Mouse (Mus musculus) layer of hippocampus, adult 2 months (tissue): Measurements from ENCODE around the gene Slc25a1. TPM values are rescaled to one million over a fixed set of nuclear protein-coding genes. Genes with fewer than 3 reads are reported as not detected.

Experiments used
- DNase-seq, 2 experiments: peaks; one replicate each; pipeline ENCODE4 v3.0.0; 2022; ENCODE audit warnings: low spot score in 2 of 2
- H3K27ac ChIP-seq: fragments of 200-600 bp; 2 replicates; pipeline ENCODE4 v1.8.1; 2022
- H3K4me3 ChIP-seq: fragments of 200-600 bp; 2 replicates; pipeline ENCODE4 v1.8.1; 2022; ENCODE audit warnings: mild to moderate bottlenecking
- CTCF ChIP-seq: fragments of 200-600 bp; conservative IDR thresholded peaks from 2 replicates; pipeline ENCODE4 v1.8.1; 2022; ENCODE audit warnings: antibody characterized with exemption, mild to moderate bottlenecking, moderate library complexity
- total RNA-seq, 2 experiments: library from RNA; stranded (reverse); gene quantifications; 2 replicates each; pipeline ENCODE4 v1.2.3; 2021

Slc25a1 gene
- total RNA-seq, 2 experiments from 2014 or later = 42.2 to 45.6 TPM

GRCm38 (mm10) chr16:17911052-17911595 is 16.9 kb downstream of the Slc25a1 start, which contains the start of gene Ess2:
Gene Ess2 (minus strand): TSS chr16:17911348.
- Histone ChIP-seq H3K4me3 (peak within 1 kb of the TSS; percentile 74), H3K27ac (peak within 1 kb of the TSS; percentile 86)
- peak; percentile 99 for TF ChIP-seq CTCF
- DNase-seq = peak; percentile 93 to 95

- no peak within 1 kb of the TSS for H3K4me3 ChIP-seq
- H3K27ac ChIP-seq = no peak within 1 kb of the TSS
- no peak for TF ChIP-seq CTCF
- no peak for DNase-seq
Observed at GRCm38 (mm10) chr16:17898462-17898861, 29.6 kb downstream of the Slc25a1 start, which contains the start of the genes Dgcr2 and Tssk2. Gene Dgcr2 (minus strand): TSS chr16:17898562. Gene Tssk2 (plus strand): TSS chr16:17898637.

DNA sequence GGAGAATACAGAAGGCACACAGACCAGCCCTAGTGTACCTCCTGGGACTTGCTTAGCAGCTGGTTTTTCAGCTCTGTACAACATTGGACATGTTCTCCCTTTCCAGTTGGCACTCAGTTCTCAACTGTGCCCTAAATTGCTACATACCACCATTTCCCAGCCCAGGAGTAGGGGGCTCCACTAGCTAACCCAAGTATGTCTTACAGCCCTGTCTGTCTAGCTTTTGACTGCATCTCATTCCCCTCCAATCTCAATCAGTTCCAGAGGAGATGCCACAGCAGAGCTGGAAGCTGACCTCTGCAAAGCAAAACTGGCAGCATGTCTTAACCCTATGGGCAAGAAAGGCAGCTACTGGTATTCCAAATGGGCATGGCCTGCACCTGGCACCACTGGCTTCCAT is 31.9 kb downstream of the Slc25a1 start:
- DNase-seq = no peak
- TF ChIP-seq CTCF = no peak
- Histone ChIP-seq H3K27ac (no peak overlapping the region), H3K4me3 (no peak overlapping the region)

DNA sequence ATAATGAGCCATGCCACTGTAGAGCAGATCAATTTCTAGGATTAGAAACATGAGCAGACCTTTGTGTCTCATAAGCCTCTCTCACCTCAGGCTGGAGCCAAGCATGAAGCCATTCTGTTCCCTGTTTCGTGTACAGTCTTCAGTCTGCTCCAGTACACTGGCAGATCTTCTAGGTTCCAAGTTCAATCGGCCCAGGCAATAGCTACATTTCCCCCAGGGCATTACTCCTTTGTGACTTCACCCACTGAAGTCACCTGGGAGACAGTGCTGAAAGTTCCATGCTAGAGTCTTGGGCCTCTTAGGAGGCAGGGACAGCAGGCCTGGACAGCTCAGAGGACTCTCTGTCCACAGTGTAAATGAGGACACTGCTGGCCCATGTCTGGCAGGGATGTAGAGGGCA is 34.1 kb downstream of the Slc25a1 start, which contains the start of gene Tssk1:
Gene Tssk1, plus strand, starts transcription at position 301 of the 400 bp plus-strand sequence.
- no peak within 1 kb of the TSS for H3K27ac ChIP-seq

DNA sequence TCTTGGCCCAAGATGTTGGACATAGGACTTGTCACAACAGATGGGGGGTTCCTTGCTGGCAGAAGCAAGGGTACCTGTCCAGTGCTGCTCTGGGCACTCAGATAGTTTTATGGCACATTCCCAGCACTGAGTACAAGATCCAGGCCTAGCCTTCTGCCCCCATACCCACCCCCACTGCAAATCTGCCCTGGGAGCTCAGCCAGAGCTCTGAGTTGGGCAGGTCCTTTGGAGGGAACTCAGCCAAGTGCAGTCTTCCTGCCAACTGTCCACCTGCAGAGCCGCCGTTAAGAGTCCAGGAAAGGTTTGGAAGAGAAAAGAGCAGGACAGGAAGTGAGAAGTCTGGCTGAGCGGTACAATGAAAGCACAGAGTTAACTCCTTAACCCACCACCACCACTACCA is 35.4 kb downstream of the Slc25a1 start:
- Histone ChIP-seq H3K4me3 (no peak overlapping the region), H3K27ac (peak overlapping the region; percentile 88)
- no peak for DNase-seq
- no peak for TF ChIP-seq CTCF

More for the DNA sequence above, 34.1 kb downstream of the Slc25a1 start, which contains the start of gene Tssk1:
- no peak for DNase-seq
- no peak for TF ChIP-seq CTCF
- no peak within 1 kb of the TSS for H3K4me3 ChIP-seq

DNA sequence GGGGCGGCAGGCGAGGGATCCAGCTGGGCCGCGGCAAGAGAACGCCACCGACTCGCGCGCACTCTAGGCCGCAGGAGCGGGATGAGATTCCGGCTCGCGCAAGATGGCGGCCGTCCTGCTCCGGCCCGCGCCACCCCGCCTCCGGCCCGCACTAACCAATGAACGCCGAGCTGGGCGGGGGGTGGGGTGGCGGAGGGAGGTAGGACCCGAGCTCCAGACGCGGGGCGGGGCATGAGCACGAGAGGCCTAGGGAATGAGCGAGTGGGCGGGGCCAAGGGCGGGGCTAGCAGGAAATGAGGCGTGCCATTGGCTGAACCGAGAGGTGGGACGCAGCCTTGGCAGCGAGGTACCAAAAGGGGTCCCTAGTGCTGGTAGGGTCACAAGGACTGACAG is 36.5 kb downstream of the Slc25a1 start, which contains the start of gene Gm20518:
Gene Gm20518, minus strand, starts transcription at position 105 of the 393 bp plus-strand sequence.
- DNase-seq = peak; percentile 99
- no peak; the same call in none of the 2 replicates for TF ChIP-seq CTCF

DNA sequence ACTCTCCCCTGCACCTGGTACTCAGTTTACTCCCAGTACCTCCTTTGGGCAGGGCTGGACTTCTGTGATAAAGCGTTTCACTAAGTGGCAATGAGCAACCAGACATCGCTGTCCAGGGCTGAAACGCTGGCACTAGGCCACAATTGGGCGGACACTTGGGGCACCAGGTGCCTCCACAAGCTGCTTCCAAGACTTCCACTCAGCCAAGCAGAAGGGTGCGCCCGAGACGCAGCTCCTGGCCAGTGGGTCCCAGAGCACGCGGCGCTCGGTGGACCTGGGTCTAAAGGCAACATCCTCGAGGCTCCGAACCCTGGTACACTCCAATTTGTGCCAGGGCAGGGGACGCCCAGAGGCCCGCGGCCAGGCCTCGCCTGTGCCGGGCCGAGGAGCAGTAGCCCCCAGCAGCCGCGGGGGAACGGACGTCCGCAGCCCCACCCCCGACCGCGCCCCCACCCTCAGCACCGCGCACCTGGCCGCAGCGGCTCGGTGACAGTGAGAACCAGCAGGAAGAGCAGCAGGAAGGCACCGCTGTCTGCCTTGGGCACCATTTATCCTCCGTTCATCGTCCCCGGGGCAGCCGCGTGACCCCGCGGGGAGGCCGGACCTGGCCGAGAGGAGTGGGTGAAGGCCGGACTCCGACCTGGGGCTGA is 37.0 kb downstream of the Slc25a1 start:
- peak overlapping the region; percentile 85 for H3K4me3 ChIP-seq
- H3K27ac ChIP-seq = peak overlapping the region; percentile 95
- no peak for TF ChIP-seq CTCF
- peak; percentile 25 to 53 for DNase-seq

More for the DNA sequence above, 36.5 kb downstream of the Slc25a1 start, which contains the start of gene Gm20518:
- H3K27ac ChIP-seq = peak within 1 kb of the TSS; percentile 95
- H3K4me3 ChIP-seq = peak within 1 kb of the TSS; percentile 85

DNA sequence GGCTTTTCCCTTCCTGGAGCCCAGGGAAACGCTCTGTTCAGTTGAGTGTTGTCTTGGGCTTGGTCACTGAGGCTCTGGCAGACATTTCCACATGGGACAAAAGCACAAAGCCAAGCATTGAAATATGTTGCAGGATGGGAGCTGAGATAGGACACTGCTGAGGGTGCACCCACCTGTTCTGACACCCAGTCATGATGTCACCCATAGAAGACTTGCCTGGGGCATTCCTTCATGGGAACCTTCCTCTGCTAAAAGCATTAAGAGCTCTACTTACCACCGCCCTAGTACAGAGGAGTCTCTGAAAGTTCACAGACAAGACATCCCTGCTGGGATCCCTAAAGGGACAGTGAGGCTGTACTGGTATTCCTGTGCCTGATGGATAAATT is 37.7 kb downstream of the Slc25a1 start:
- Histone ChIP-seq H3K27ac (peak overlapping the region; percentile 4; the same call in 1 of the 2 replicates), H3K4me3 (peak overlapping the region; percentile 85)
- TF ChIP-seq CTCF = no peak
- DNase-seq = no peak

DNA sequence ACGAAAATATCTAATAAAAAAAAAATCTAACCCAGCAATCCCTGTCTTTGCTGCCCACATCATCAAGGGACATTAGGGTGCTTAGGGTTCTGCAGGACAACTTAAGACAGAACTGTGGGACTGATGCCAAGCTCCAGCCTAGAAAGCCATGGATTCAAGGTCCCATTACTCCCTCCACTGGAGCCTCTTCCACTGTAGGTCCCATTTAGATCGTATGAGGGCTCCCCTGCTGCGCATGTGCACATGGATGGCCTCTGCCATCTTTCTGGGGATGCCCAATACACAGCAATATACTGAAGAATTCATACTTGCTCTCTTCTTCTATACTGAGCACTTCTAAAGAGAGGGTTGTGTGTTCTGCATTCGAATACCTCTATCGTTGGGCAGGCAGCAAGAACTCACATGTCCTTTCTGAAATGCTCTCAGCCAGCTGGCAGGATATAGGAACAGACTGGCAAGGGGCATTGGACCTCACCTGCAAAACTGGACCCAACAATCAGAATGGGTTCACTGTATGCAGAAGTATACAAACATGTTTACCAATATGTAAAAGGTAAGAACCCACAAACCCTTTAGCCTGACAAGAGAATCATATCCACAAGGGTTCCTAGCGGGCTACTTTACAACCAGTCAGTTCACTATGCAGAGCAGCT is 38.2 kb downstream of the Slc25a1 start:
- no peak for TF ChIP-seq CTCF
- DNase-seq = no peak
- Histone ChIP-seq H3K4me3 (peak overlapping the region; percentile 85), H3K27ac (peak overlapping the region; percentile 4; the same call in 1 of the 2 replicates)

GRCm38 (mm10) chr16:17884116-17884515 is 43.9 kb downstream of the Slc25a1 start:
- no peak for DNase-seq
- no peak overlapping the region for H3K4me3 ChIP-seq
- no peak overlapping the region for H3K27ac ChIP-seq
- no peak for TF ChIP-seq CTCF

DNA sequence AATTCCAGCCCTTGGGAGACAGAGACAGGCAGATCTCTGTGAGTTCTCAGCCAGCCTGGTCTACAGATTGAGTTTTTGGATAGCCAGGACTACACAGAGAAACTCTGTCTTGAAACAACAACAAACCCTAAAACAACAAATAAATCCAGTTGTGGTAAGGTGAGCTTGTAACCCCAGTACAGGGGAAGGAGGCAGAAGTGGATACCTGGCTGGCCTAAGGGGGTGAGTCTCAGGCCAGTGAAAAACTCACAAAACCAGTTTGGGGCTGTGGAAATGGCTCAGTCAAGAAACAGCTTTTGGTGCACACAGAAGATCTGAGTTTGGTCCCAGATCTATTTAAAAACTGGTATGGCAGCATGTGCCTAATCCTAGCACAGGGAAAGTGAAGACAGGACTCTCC is 45.8 kb downstream of the Slc25a1 start:
- no peak overlapping the region for H3K4me3 ChIP-seq
- no peak overlapping the region for H3K27ac ChIP-seq
- no peak for DNase-seq
- no peak for TF ChIP-seq CTCF

DNA sequence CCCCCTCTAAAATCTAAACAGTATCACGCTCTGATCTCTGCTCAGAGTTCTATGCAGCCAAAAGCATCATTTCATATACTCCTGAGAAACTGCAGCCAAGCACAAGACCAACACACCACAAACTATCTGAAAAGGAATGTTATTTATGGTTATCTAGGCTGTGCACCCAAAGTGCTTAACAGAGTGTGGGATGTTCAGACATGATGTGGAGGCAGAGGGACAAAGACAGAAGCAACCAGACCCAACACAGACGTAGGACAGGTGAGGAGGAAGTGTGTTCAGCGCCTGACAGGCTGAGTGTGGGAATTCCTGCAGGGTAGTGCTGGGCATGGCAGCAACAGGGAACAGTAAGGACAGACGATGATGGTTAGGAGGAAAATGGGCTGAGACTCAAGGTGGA is 48.4 kb downstream of the Slc25a1 start:
- no peak for TF ChIP-seq CTCF
- no peak overlapping the region; the same call in 1 of the 2 replicates for H3K27ac ChIP-seq
- DNase-seq = no peak
- H3K4me3 ChIP-seq = no peak overlapping the region

GRCm38 (mm10) chr16:17876096-17876495 is 51.9 kb downstream of the Slc25a1 start:
- TF ChIP-seq CTCF = no peak
- Histone ChIP-seq H3K4me3 (no peak overlapping the region), H3K27ac (no peak overlapping the region)
- DNase-seq = no peak

Other genes with a start within 250 kb of the Slc25a1 start
- gene Med15, start 195.3 kb downstream of the Slc25a1 start, total RNA-seq = 10 to 100 TPM; 76.7 to 81.8 TPM
- 100 to 1,000 TPM; 101 TPM for gene Klhl22, start 168.6 kb downstream of the Slc25a1 start, total RNA-seq
- 1 to 10 TPM; 2.5 to 2.7 TPM for gene Scarf2, start 130.9 kb downstream of the Slc25a1 start, total RNA-seq
- 1 to 10 TPM; 3.2 to 4.5 TPM for gene B830017H08Rik, start 95.1 kb downstream of the Slc25a1 start, total RNA-seq
- gene Car15, start 89.9 kb downstream of the Slc25a1 start, total RNA-seq = 10 to 100 TPM; 13.1 to 16.8 TPM
- 1 to 10 TPM; 2.2 to 2.6 TPM for gene Gm20518, start 36.5 kb downstream of the Slc25a1 start, total RNA-seq
- not detected for gene Tssk1, start 34.0 kb downstream of the Slc25a1 start, total RNA-seq
- 100 to 1,000 TPM; 104 to 112 TPM for gene Dgcr2, start 29.7 kb downstream of the Slc25a1 start, total RNA-seq
- not detected for gene Tssk2, start 29.6 kb downstream of the Slc25a1 start, total RNA-seq
- gene Ess2, start 16.9 kb downstream of the Slc25a1 start, total RNA-seq = 10 to 100 TPM; 33.1 to 33.3 TPM
- gene Gsc2, start 13.2 kb downstream of the Slc25a1 start, total RNA-seq = not detected
- not detected for gene Vpreb2, start 52.2 kb upstream of the Slc25a1 start, total RNA-seq
- gene Dgcr6, start 124.6 kb upstream of the Slc25a1 start, total RNA-seq = 10 to 100 TPM; 70.3 to 73.8 TPM
- gene Prodh, start 162.0 kb upstream of the Slc25a1 start, total RNA-seq = 10 to 100 TPM; 45.1 to 48.2 TPM
- 100 to 1,000 TPM; 106 to 111 TPM for gene Rtn4r, start 199.4 kb upstream of the Slc25a1 start, total RNA-seq